In genomic region chr3:37378412-37378811, GRCm38 (mm10) we compare ENCODE assay signal across 11 mouse cellular contexts. TPM values are rescaled to one million over a fixed set of nuclear protein-coding genes. Genes with fewer than 3 reads are reported as not detected.
A peak's percentile ranks its signal among the peaks of the same experiment; 100 is the strongest.
DNase-seq lines count a peak whose midpoint lies in the region; ATAC-seq and TF ChIP-seq lines count a peak whose summit lies in the region.
"Had no signal": no experiment of that assay in that cellular context is flagged by ENCODE, and none has a peak within 500 bp of the region (broad histone marks: within the 10 kb centered on the region; RNA-seq: fewer than 3 reads in every experiment).

No protein-coding gene starts in this region.

- intact Hi-C loops in heart, adult 2 months (cut with DNase I) = no loop called here

- H3K27me3 ChIP-seq in heart, adult 2 months (ENCODE audit: control insufficient read depth, insufficient read depth, low read length) = no peaks in the 10 kb centered on the region
- no peaks in the 10 kb centered on the region for H3K27me3 ChIP-seq in liver, postnatal 0 days (ENCODE audit: insufficient read depth, low read length)
- H3K27me3 ChIP-seq: hindbrain, embryonic 15.5 days had no signal

- ATAC-seq in megakaryocyte-erythroid progenitor cell, adult 5-6 weeks (replicated peaks; ENCODE audit: low FRiP score, low TSS enrichment, poor library complexity, severe bottlenecking) = no peak
- ATAC-seq in liver, postnatal 0 days = no peak

- WGBS in heart, adult 2 months = 71% methylated on average over 6 of the region's 6 CpGs
- WGBS in lung, adult 2 months = 61% methylated on average over 6 of the region's 6 CpGs
- WGBS in liver, postnatal 0 days (ENCODE audit: insufficient replicate concordance) = 78% methylated on average over 6 of the region's 6 CpGs

- no peak for TF ChIP-seq CTCF in heart, adult 2 months (IDR thresholded peaks at IDR 0.05)
- no peak for TF ChIP-seq CTCF in lung, adult 2 months (IDR thresholded peaks at IDR 0.05; ENCODE audit: insufficient read depth, low read length)
- TF ChIP-seq CTCF in liver, postnatal 0 days (IDR thresholded peaks at IDR 0.05; ENCODE audit: low read depth) = no peak

- H3K27ac ChIP-seq in heart, adult 2 months = peak overlapping the region; percentile 6
- H3K27ac ChIP-seq in liver, postnatal 0 days (ENCODE audit: low read depth) = no peak overlapping the region
- H3K27ac ChIP-seq: hindbrain, embryonic 15.5 days; macrophage had no signal

- H3K4me2 ChIP-seq in liver, postnatal 0 days (ENCODE audit: low read depth, low read length) = no peak overlapping the region
- H3K4me2 ChIP-seq: hindbrain, embryonic 15.5 days had no signal

- no peak for DNase-seq in heart, adult 2 months
- no peak for DNase-seq in heart, adult 9 months (ENCODE audit: low spot score in 2 of 2)
- DNase-seq in Muller cell, postnatal 12 days (ENCODE audit: inconsistent ontology term) = peak; percentile 36
- DNase-seq in adrenal gland, postnatal 25 days = peak; percentile 40
- DNase-seq in lung, adult 2 months = peak; percentile 26
- DNase-seq in liver, postnatal 0 days = no peak
- DNase-seq in right cerebral cortex, postnatal 10 days (ENCODE audit: low spot score in 2 of 2) = no peak
- DNase-seq: right cerebral cortex, postnatal 4 days had no signal

- no peaks in the 10 kb centered on the region for H3K36me3 ChIP-seq in heart, adult 2 months (ENCODE audit: control insufficient read depth, insufficient read depth, low read length)
- H3K36me3 ChIP-seq in liver, postnatal 0 days (replicated peaks; ENCODE audit: insufficient read depth, low read length) = no peaks in the 10 kb centered on the region
- H3K36me3 ChIP-seq: hindbrain, embryonic 15.5 days had no signal

- TF ChIP-seq EP300 in heart, adult 2 months (IDR thresholded peaks at IDR 0.05; ENCODE audit: insufficient read depth, low read depth, low read length) = no peak
- TF ChIP-seq EP300 in liver, postnatal 0 days (IDR thresholded peaks at IDR 0.05; ENCODE audit: low read depth) = no peak

- H3K4me3 ChIP-seq in heart, adult 2 months = no peak overlapping the region
- H3K4me3 ChIP-seq in lung, adult 2 months (replicated peaks; ENCODE audit: extremely low read depth, low read depth, low read length) = no peak overlapping the region
- H3K4me3 ChIP-seq in liver, postnatal 0 days (ENCODE audit: low read depth, low read length) = no peak overlapping the region
- H3K4me3 ChIP-seq: hindbrain, embryonic 15.5 days had no signal

- H3K4me1 ChIP-seq in heart, adult 2 months (ENCODE audit: control insufficient read depth, insufficient read depth, low read length) = peaks cover 19% of the 10 kb centered on the region
- H3K4me1 ChIP-seq in lung, adult 2 months (ENCODE audit: control insufficient read depth, insufficient read depth, low read length) = peaks cover 11% of the 10 kb centered on the region
- H3K4me1 ChIP-seq in liver, postnatal 0 days (ENCODE audit: insufficient read depth) = no peaks in the 10 kb centered on the region
- H3K4me1 ChIP-seq: hindbrain, embryonic 15.5 days had no signal

- H3K9me3 ChIP-seq in liver, postnatal 0 days (ENCODE audit: low read length) = no peaks in the 10 kb centered on the region
- H3K9me3 ChIP-seq: hindbrain, embryonic 15.5 days had no signal

- H3K79me2 ChIP-seq in heart, adult 2 months (replicated peaks; ENCODE audit: control insufficient read depth, insufficient read depth, low read length) = no peaks in the 10 kb centered on the region

- no peak for TF ChIP-seq POLR2A in heart, adult 2 months (IDR thresholded peaks at IDR 0.05; ENCODE audit: insufficient read depth, low read depth, low read length)
- TF ChIP-seq POLR2A in lung, adult 2 months (IDR thresholded peaks at IDR 0.05; ENCODE audit: borderline replicate concordance, extremely low read depth, low read depth, low read length) = no peak

- H3K9ac ChIP-seq in heart, adult 2 months (ENCODE audit: low read depth, low read length) = no peak overlapping the region
- no peak overlapping the region for H3K9ac ChIP-seq in liver, postnatal 0 days (replicated peaks)
- H3K9ac ChIP-seq: hindbrain, embryonic 15.5 days had no signal

RNA-seq across cellular contexts. Expression of gene Fgf2, which starts 30.3 kb away (rescaled TPM):
- 10 to 100 TPM in 1 of 2 experiments, 1 to 10 TPM in 1; 9.0 to 14.2 TPM for total RNA-seq in heart, adult 2 months (2021)
- polyA plus RNA-seq in heart, adult 2 months (2012; rRNA removed) = 3.6 and 9.7 TPM in 2 replicates
- 1.4 and 2.5 TPM in 2 replicates for total RNA-seq in adrenal gland, postnatal 25 days (2021)
- polyA plus RNA-seq in lung, adult 2 months (2012; rRNA removed) = 5.1 and 5.4 TPM in 2 replicates
- not detected in 2 replicates for total RNA-seq in megakaryocyte-erythroid progenitor cell, adult 5-6 weeks (2014; fragmentation: Nextera tagmentation)
- total RNA-seq in megakaryocyte-erythroid progenitor cell, adult 5-6 weeks (2017) = not detected in 2 replicates
- polyA plus RNA-seq in liver, postnatal 0 days (2015; fragmentation: Nextera tagmentation; extraction: Ambion mirVana) = 0.26 and 0.29 TPM in 2 replicates
- polyA plus RNA-seq: macrophage had no signal

RNA-seq across cellular contexts. Expression of gene Spata5, which starts 41.3 kb away (rescaled TPM):
- 10 to 100 TPM; 12.4 to 13.9 TPM for total RNA-seq in heart, adult 2 months (2021)
- polyA plus RNA-seq in heart, adult 2 months (2012; rRNA removed) = 2.1 and 4.6 TPM in 2 replicates
- total RNA-seq in adrenal gland, postnatal 25 days (2021) = 33.9 and 35.6 TPM in 2 replicates
- polyA plus RNA-seq in lung, adult 2 months (2012; rRNA removed) = 0.92 and 2.4 TPM in 2 replicates
- total RNA-seq in megakaryocyte-erythroid progenitor cell, adult 5-6 weeks (2014; fragmentation: Nextera tagmentation) = 47.9 and 66.4 TPM in 2 replicates
- 151 and 190 TPM in 2 replicates for total RNA-seq in megakaryocyte-erythroid progenitor cell, adult 5-6 weeks (2017)
- polyA plus RNA-seq in liver, postnatal 0 days (2015; fragmentation: Nextera tagmentation; extraction: Ambion mirVana) = 10.1 and 13.8 TPM in 2 replicates

RNA-seq across cellular contexts. Expression of gene Nudt6, which starts 41.6 kb away (rescaled TPM):
- total RNA-seq in heart, adult 2 months (2021) = 10 to 100 TPM; 26.6 to 32.1 TPM
- 34.5 and 37.3 TPM in 2 replicates for polyA plus RNA-seq in heart, adult 2 months (2012; rRNA removed)
- total RNA-seq in adrenal gland, postnatal 25 days (2021) = 22.1 and 33.3 TPM in 2 replicates
- polyA plus RNA-seq in lung, adult 2 months (2012; rRNA removed) = 11.1 TPM in 2 replicates
- total RNA-seq in megakaryocyte-erythroid progenitor cell, adult 5-6 weeks (2014; fragmentation: Nextera tagmentation) = 9.1 and 34.1 TPM in 2 replicates
- 26.6 and 28.8 TPM in 2 replicates for total RNA-seq in megakaryocyte-erythroid progenitor cell, adult 5-6 weeks (2017)
- 11.2 and 11.4 TPM in 2 replicates for polyA plus RNA-seq in liver, postnatal 0 days (2015; fragmentation: Nextera tagmentation; extraction: Ambion mirVana)

Comparison
In these comparisons a context has a peak if more than half of its experiments do, and no peak if none do; other contexts are left out.
1. DNase-seq: peak in Muller cell, postnatal 12 days (single experiment), adrenal gland, postnatal 25 days (single experiment) and lung, adult 2 months (single experiment); none in heart, adult 2 months (0 of 2), heart, adult 9 months (0 of 2), liver, postnatal 0 days (single experiment) and right cerebral cortex, postnatal 10 days (0 of 2).